Mouse (Mus musculus) forebrain, embryonic 11.5 days (tissue): ENCODE results near the gene Cdhr2. TPM values are rescaled to one million over a fixed set of nuclear protein-coding genes. Genes with fewer than 3 reads are reported as not detected.
A peak's percentile ranks its signal among the peaks of the same experiment; 100 is the strongest.

ENCODE experiments used
- ATAC-seq: fragments of 200-750 bp; cut with Nextera tagmentation; replicated peaks from 2 replicates; pipeline ENCODE4 v1.8.0; 2017; ENCODE audit warnings: moderate TSS enrichment; ENCODE audit not compliant: low FRiP score
- DNase-seq: peaks from one replicate; pipeline ENCODE4 v3.0.0-alpha.2; 2017; ENCODE audit warnings: low spot score
- H3K27ac ChIP-seq: fragments of 300-500 bp; sonication (generic); 2 replicates; pipeline ENCODE4 v1.5.1; 2014; ENCODE audit warnings: low read depth, low read length
- H3K27me3 ChIP-seq: fragments of 300-500 bp; sonication (generic); 2 replicates; pipeline ENCODE4 v1.6.1; 2014; ENCODE audit warnings: mild to moderate bottlenecking, low read length, mixed read lengths; ENCODE audit not compliant: control insufficient read depth, insufficient read depth
- H3K36me3 ChIP-seq: fragments of 300-500 bp; sonication (generic); 2 replicates; pipeline ENCODE4 v1.6.1; 2014; ENCODE audit warnings: mild to moderate bottlenecking, low read length, moderate library complexity, mixed read lengths; ENCODE audit not compliant: control insufficient read depth, insufficient read depth
- H3K4me1 ChIP-seq: fragments of 300-500 bp; sonication (generic); replicated peaks from 2 replicates; pipeline ENCODE4 v1.6.1; 2014; ENCODE audit warnings: low read length, mixed read lengths; ENCODE audit not compliant: control insufficient read depth, insufficient read depth
- H3K4me2 ChIP-seq: fragments of 300-500 bp; sonication (generic); 2 replicates; pipeline ENCODE4 v1.6.1; 2014; ENCODE audit warnings: low read depth, mild to moderate bottlenecking, low read length, moderate library complexity, mixed read lengths; ENCODE audit not compliant: severe bottlenecking
- H3K4me3 ChIP-seq: fragments of 300-500 bp; sonication (generic); 2 replicates; pipeline ENCODE4 v1.5.1; 2014; ENCODE audit warnings: low read depth, low read length
- H3K9ac ChIP-seq: fragments of 300-500 bp; sonication (generic); 2 replicates; pipeline ENCODE4 v1.6.1; 2014; ENCODE audit warnings: low read length
- H3K9me3 ChIP-seq: fragments of 300-500 bp; sonication (generic); 2 replicates; pipeline ENCODE4 v1.6.1; 2016; ENCODE audit warnings: low read length, mixed read lengths; ENCODE audit not compliant: control insufficient read depth
- WGBS: fragments of 180-500 bp; shearing (Covaris S2); extraction: QIAGEN DNeasy Blood & Tissue Kit; methylation state at CpG from one replicate; pipeline ENCODE4 v1.1.7; 2014; 5-methylcytosine and 5-hydroxymethylcytosine counted together
- polyA plus RNA-seq: library from polyadenylated mRNA; unstranded; fragments of >200 nt; fragmentation: Nextera tagmentation; extraction: Ambion mirVana; gene quantifications from 2 replicates; pipeline ENCODE4 v1.2.1, GENCODE M21; 2014

Cdhr2 gene
- polyA plus RNA-seq, 1 experiment from 2014 or later: not detected

DNA sequence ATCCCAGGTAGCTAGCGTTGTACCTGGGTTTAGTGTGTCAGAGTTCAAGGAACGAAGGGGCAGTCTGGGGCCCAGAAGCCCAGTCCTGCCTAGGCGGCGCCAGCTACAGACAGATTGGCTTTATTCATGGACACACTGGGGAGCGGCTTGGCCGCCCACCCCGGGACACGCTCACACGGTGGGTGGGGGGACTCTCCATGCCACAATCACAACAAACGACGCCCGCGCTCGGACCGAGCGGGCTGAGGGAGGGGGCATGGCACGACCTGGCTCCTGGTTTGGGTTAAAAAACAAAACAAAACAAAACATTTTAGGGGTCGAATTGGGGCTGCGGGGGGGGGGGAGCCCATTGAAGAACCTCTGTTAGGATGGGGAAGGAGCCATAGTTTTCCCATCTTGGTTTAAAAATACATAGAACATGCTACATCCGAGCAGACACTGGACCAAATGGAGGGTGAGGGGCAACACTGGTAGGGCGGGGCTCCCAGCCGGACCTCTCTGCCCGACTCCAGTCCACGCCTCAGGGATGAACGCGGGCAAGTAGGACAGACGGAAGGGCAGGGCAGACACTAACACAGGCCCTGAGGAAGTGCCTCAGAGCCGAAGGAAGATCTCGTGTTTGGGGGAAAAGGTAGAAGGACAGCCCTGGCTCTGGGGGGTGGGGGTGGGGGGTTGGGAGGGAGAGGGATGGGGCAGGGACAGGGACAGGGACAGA, 57.7 kb downstream of the Cdhr2 start:
- peak overlapping the region; percentile 41 for H3K4me3 ChIP-seq
- H3K4me1 ChIP-seq: peaks cover 11% of the 10 kb centered on the region
- H3K9me3 ChIP-seq: no peaks in the 10 kb centered on the region
- peak overlapping the region; percentile 23; the same call in 1 of the 2 replicates for H3K9ac ChIP-seq
- WGBS: 1% methylated on average over 29 of the region's 29 CpGs
- peaks cover 5% of the 10 kb centered on the region for H3K27me3 ChIP-seq
- ATAC-seq (no peak), DNase-seq (peak; percentile 57)
- no peaks in the 10 kb centered on the region for H3K36me3 ChIP-seq
- H3K4me2 ChIP-seq: peak overlapping the region; percentile 80
- H3K27ac ChIP-seq: peak overlapping the region; percentile 84; the same call in 1 of the 2 replicates

DNA sequence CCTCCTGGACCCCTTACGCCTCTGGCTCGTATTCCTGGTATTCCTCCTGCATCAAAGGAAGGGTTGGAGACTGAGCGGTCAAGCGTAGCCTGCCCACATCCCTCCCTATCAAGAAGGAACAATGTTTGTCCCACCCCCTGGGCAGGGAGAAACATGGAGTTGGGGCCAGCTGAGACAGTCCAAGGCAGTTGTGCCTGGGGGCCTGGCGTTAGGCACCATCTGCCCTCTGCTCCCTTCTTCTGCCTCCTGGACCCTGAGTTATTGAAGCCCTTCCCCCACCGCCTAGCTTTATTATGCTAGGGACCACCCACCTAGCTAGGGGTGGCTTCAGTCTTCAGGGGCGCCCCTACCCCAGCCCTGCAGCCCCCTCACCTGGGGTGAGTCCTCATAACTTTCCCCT, 58.2 kb downstream of the Cdhr2 start:
- H3K4me2 ChIP-seq: peak overlapping the region; percentile 80; the same call in 1 of the 2 replicates
- no peak overlapping the region for H3K27ac ChIP-seq
- no peak overlapping the region for H3K9ac ChIP-seq
- no peak for DNase-seq
- WGBS: 4% methylated on average over 7 of the region's 7 CpGs
- H3K36me3 ChIP-seq: no peaks in the 10 kb centered on the region
- no peaks in the 10 kb centered on the region for H3K9me3 ChIP-seq
- peaks cover 11% of the 10 kb centered on the region for H3K4me1 ChIP-seq
- peaks cover 10% of the 10 kb centered on the region for H3K27me3 ChIP-seq
- 0 out of 2 replicates have a peak, but pooled peaks have one; percentile 15 for ATAC-seq
- H3K4me3 ChIP-seq: no peak overlapping the region

DNA sequence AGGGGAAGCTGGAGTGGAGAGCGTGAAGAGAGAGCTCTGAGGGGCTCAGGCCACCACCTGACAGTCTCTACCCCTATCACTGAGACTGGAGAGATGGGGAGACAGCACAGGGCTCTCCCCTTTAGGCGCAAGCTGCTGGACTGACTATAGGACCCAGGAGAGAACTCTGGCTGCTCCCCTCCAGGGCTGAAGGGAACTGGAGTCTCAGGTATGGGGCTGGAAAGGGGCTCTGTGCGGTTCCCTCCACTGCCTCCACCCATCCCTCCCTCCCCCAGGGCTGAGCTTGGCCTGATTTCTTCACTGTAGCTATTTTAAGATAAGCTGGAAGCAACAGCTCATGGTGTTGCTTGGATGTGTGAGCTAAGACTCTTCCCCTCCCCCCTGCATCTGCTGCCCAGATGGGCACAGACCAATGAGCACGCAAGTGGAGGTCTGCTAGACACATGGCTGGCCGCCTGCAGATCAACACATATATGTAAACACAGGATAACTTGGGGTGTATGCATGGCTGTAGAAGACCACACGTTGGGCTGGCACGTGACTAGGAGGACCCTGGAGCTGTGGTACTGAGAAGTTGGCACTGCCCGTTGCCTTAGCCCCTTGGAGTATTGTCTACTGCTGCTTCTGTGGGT, 59.0 kb downstream of the Cdhr2 start:
- peaks cover 11% of the 10 kb centered on the region for H3K4me1 ChIP-seq
- H3K27ac ChIP-seq: no peak overlapping the region
- ATAC-seq: no peak
- no peaks in the 10 kb centered on the region for H3K9me3 ChIP-seq
- no peak overlapping the region for H3K4me3 ChIP-seq
- H3K36me3 ChIP-seq: no peaks in the 10 kb centered on the region
- H3K27me3 ChIP-seq: peaks cover 14% of the 10 kb centered on the region
- 67% methylated on average over 8 of the region's 8 CpGs for WGBS
- no peak for DNase-seq
- no peak overlapping the region for H3K4me2 ChIP-seq
- H3K9ac ChIP-seq: no peak overlapping the region

DNA sequence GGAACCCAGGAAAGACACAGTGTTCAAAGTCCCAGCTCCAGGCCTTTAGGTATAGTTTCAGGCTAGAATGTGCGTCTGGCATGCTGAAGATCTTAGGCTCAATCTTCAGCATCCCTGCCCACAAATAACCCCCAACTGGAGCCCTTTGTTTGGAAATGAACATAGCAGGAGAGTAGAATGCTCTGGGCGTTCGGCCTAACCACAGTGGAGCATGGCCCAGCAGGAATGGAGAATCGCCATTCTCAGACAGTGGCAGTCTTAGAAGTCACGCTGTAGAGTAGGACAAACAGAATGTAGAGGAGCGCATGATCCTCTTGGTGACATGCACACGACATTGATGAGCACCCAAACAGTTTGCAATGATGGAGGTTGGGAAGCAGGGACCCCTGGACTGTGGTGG, 59.6 kb downstream of the Cdhr2 start:
- no peaks in the 10 kb centered on the region for H3K9me3 ChIP-seq
- H3K27ac ChIP-seq: no peak overlapping the region
- H3K27me3 ChIP-seq: peaks cover 20% of the 10 kb centered on the region
- no peak for ATAC-seq
- no peak for DNase-seq
- H3K4me2 ChIP-seq: no peak overlapping the region
- H3K4me1 ChIP-seq: peaks cover 14% of the 10 kb centered on the region
- no peaks in the 10 kb centered on the region for H3K36me3 ChIP-seq
- H3K4me3 ChIP-seq: no peak overlapping the region
- H3K9ac ChIP-seq: no peak overlapping the region
- WGBS: 70% methylated on average over 7 of the region's 7 CpGs

DNA sequence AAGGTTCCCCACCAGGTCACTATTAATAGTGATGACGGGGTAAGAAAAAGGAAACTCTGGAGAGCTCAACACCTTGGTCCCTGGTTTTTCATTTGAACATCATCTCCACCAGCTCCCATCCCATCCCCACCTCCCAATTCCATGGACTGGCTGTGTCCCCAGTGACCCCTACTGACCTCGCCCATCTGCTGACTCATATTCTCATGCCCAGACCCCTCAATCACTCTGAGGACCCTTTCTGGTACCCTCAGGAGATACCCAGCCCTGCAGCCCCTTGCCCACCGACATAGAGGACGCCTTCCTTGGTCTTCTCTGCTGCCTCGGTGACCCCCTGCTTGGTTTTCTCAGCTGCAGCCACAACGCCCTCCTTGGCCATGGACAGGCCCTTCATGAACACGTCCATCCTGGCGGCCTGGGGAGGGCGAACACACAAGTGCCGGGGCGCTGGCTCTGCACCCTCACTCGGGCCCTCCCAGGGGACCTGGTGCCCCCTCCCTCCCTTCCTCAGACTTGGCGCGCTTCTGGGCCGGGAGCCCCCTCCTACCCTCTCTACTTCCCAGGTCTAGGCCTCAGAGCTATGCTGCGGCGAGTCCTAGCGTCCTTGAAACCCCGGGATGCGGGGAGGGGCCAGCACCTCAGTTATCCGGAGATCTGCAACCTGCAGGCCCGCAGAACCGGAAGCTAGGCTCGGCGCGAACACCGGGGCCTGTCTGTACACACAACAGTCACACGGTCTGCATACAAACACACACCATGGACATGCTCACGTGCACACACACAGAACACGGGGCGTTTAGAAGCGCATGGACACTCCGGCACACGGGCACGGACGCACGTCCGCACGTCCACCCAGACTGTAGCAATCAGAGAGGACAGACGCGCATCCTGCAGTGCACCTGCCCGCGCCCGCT, 64.3 kb downstream of the Cdhr2 start:
- no peaks in the 10 kb centered on the region for H3K36me3 ChIP-seq
- H3K9ac ChIP-seq: peak overlapping the region; percentile 44
- peak overlapping the region; percentile 39 for H3K4me3 ChIP-seq
- H3K4me2 ChIP-seq: peak overlapping the region; percentile 85
- H3K27ac ChIP-seq: no peak overlapping the region
- peaks cover 8% of the 10 kb centered on the region for H3K4me1 ChIP-seq
- ATAC-seq (0 out of 2 replicates have a peak, but pooled peaks have one; percentile 24), DNase-seq (peak; percentile 58)
- H3K27me3 ChIP-seq: peaks cover 35% of the 10 kb centered on the region
- H3K9me3 ChIP-seq: no peaks in the 10 kb centered on the region
- 5% methylated on average over 44 of the region's 44 CpGs for WGBS

DNA sequence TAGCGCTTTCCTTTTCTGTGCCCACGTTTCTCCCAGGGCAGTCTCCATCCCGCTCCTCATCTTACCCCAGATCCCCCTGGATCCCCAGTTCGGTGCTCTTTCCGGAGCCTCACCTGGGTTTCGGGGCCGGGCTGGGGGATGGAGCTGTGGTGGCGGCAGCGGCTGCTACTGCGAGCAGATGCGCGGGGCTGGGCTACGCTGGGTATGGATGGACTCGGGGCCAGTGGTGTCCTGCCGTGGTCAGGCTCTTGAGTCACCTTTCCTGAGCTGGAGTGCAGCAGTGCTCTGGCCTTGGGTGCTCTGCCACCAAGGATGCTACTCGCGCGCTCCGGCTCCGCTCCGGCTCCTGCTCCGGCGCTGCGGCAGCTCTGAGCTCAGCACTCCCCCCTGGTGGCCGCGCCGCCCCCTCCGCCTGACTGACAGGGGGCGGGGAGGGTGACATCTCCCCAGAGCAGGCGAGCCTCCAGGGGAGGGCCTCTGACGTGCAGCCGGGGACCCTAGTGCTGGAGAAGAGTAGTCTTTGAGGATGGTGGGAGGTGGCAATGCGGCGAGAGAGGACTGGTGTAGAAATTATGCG, 65.0 kb downstream of the Cdhr2 start, which contains the start of gene Sncb:
Gene Sncb, minus strand, starts transcription at position 404 of the 577 bp plus-strand sequence.
- Histone ChIP-seq H3K27ac (no peak within 1 kb of the TSS), H3K27me3 (peaks cover 35% of the 10 kb centered on the region), H3K36me3 (no peaks in the 10 kb centered on the region), H3K9ac (peak within 1 kb of the TSS; percentile 44), H3K4me2 (peak within 1 kb of the TSS; percentile 85), H3K4me1 (peaks cover 8% of the 10 kb centered on the region), H3K4me3 (peak within 1 kb of the TSS; percentile 39), H3K9me3 (no peaks in the 10 kb centered on the region)
- DNase-seq: peak; percentile 89
- peak; percentile 58 for ATAC-seq
- WGBS: 2% methylated on average over 35 of the region's 35 CpGs

DNA sequence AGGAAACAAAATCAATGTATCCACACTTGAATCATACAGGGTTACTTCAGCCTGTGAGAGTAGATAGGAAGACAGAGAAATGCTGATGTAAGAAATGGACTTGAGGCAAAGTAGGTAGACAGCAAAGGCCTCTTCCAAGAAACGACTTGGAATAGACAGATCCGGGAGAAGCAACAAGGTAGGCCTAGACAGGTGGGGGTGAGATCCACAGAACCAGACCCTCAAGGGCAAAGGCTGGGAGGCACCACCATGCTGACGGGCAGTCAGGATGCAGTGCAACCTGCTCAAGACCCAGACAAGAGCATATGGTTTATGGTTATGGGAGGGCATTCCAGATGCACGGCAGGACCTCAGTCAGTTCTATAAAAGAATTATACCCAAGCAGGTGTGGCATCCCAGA, 65.8 kb downstream of the Cdhr2 start:
- no peak overlapping the region for H3K4me2 ChIP-seq
- no peak for ATAC-seq

DNA sequence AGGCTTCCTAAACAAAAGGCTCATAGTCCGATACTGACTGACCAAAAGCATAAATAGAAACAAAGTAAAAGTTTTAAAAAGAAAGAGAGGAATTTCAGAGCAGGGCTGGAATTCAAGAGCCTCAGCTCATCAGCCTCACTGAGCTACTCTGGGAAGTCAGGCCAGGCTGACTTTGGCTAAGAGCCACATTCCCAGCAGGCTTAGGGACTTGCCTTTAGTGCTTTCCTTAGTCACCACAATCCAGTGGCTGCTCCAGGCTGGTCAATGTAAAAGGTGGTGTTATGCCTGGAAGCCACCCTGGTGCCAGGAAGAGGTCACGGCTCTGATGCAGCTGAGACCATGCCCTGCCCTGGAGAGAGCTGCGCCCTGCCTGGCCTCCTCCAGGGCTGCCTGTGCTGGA, 79.3 kb downstream of the Cdhr2 start:
- Histone ChIP-seq H3K27me3 (no peaks in the 10 kb centered on the region), H3K9ac (no peak overlapping the region), H3K4me2 (no peak overlapping the region), H3K9me3 (no peaks in the 10 kb centered on the region), H3K36me3 (no peaks in the 10 kb centered on the region), H3K4me1 (no peaks in the 10 kb centered on the region), H3K27ac (no peak overlapping the region), H3K4me3 (no peak overlapping the region)
- WGBS: 81% methylated on average over 3 of the region's 3 CpGs
- DNase-seq (no peak), ATAC-seq (no peak)

More for the DNA sequence above, 65.8 kb downstream of the Cdhr2 start:
- no peak for DNase-seq
- Histone ChIP-seq H3K27me3 (peaks cover 35% of the 10 kb centered on the region), H3K4me3 (no peak overlapping the region), H3K27ac (no peak overlapping the region), H3K36me3 (no peaks in the 10 kb centered on the region), H3K9ac (no peak overlapping the region), H3K4me1 (peaks cover 8% of the 10 kb centered on the region), H3K9me3 (no peaks in the 10 kb centered on the region)
- 80% methylated on average over 4 of the region's 4 CpGs for WGBS
